Mouse (Mus musculus) forebrain, embryonic 16.5 days (tissue): Measurements from ENCODE around the gene 9430015G10Rik. TPM values are rescaled to one million over a fixed set of nuclear protein-coding genes. Genes with fewer than 3 reads are reported as not detected.
A peak's percentile ranks its signal among the peaks of the same experiment; 100 is the strongest.

ENCODE experiments used
- ATAC-seq: fragments of 200-750 bp; cut with Nextera tagmentation; 2 replicates; pipeline ENCODE4 v1.8.0; 2017; ENCODE audit warnings: mild to moderate bottlenecking, moderate library complexity
- H3K27ac ChIP-seq: fragments of 300-500 bp; sonication (generic); 2 replicates; pipeline ENCODE4 v1.5.1; 2014; ENCODE audit warnings: low read length, control low read depth
- H3K27me3 ChIP-seq: fragments of 300-500 bp; sonication (generic); replicated peaks from 2 replicates; pipeline ENCODE4 v1.6.1; 2014; ENCODE audit warnings: low read length; ENCODE audit not compliant: control insufficient read depth, insufficient read depth
- H3K36me3 ChIP-seq: fragments of 300-500 bp; sonication (generic); 2 replicates; pipeline ENCODE4 v1.6.1; 2014; ENCODE audit not compliant: control insufficient read depth, insufficient read depth
- H3K4me1 ChIP-seq: fragments of 300-500 bp; sonication (generic); replicated peaks from 2 replicates; pipeline ENCODE4 v1.6.1; 2014; ENCODE audit warnings: low read length; ENCODE audit not compliant: control insufficient read depth, insufficient read depth
- H3K4me2 ChIP-seq: fragments of 300-500 bp; sonication (generic); 2 replicates; pipeline ENCODE4 v1.6.1; 2014; ENCODE audit warnings: mild to moderate bottlenecking, low read length, control low read depth
- H3K4me3 ChIP-seq: fragments of 300-500 bp; sonication (generic); replicated peaks from 2 replicates; pipeline ENCODE4 v1.5.1; 2014; ENCODE audit warnings: mild to moderate bottlenecking, low read length, control low read depth
- H3K9ac ChIP-seq: fragments of 300-500 bp; sonication (generic); replicated peaks from 2 replicates; pipeline ENCODE4 v1.6.1; 2014; ENCODE audit warnings: low read depth, low read length, control low read depth
- H3K9me3 ChIP-seq: fragments of 300-500 bp; sonication (generic); 2 replicates; pipeline ENCODE4 v1.6.1; 2016; ENCODE audit warnings: low read length; ENCODE audit not compliant: control insufficient read depth
- WGBS: fragments of 180-500 bp; shearing (Covaris S2); extraction: QIAGEN DNeasy Blood & Tissue Kit; methylation state at CpG from one replicate; pipeline ENCODE4 v1.1.7; 2014; 5-methylcytosine and 5-hydroxymethylcytosine counted together
- polyA plus RNA-seq: library from polyadenylated mRNA; unstranded; fragments of >200 nt; fragmentation: Nextera tagmentation; extraction: Ambion mirVana; gene quantifications from 2 replicates; pipeline ENCODE4 v1.2.1, GENCODE M21; 2015

9430015G10Rik gene
- polyA plus RNA-seq, 1 experiment from 2014 or later = 45.8 TPM

GRCm38 (mm10) chr4:156076911-156077382, 32.8 kb upstream of the 9430015G10Rik start:
- Histone ChIP-seq H3K36me3 (no peaks in the 10 kb centered on the region), H3K4me2 (peak overlapping the region; percentile 68), H3K4me3 (peak overlapping the region; percentile 43), H3K27me3 (peaks cover 14% of the 10 kb centered on the region), H3K9ac (no peak overlapping the region), H3K9me3 (no peaks in the 10 kb centered on the region), H3K27ac (no peak overlapping the region), H3K4me1 (peaks cover 10% of the 10 kb centered on the region)
- WGBS = 12% methylated on average over 8 of the region's 8 CpGs
- ATAC-seq = no peak

GRCm38 (mm10) chr4:156077499-156078301, 32.1 kb upstream of the 9430015G10Rik start:
- Histone ChIP-seq H3K4me1 (peaks cover 10% of the 10 kb centered on the region), H3K9ac (peak overlapping the region; percentile 44), H3K27ac (no peak overlapping the region), H3K4me3 (peak overlapping the region; percentile 43), H3K9me3 (no peaks in the 10 kb centered on the region), H3K4me2 (peak overlapping the region; percentile 68), H3K36me3 (no peaks in the 10 kb centered on the region), H3K27me3 (peaks cover 14% of the 10 kb centered on the region)
- under 1% methylated on average over 58 of the region's 58 CpGs for WGBS
- ATAC-seq = no peak

- Histone ChIP-seq H3K9ac (no peak overlapping the region), H3K4me2 (no peak overlapping the region), H3K4me3 (no peak overlapping the region), H3K9me3 (no peaks in the 10 kb centered on the region), H3K4me1 (peaks cover 4% of the 10 kb centered on the region), H3K36me3 (no peaks in the 10 kb centered on the region), H3K27ac (no peak overlapping the region), H3K27me3 (peaks cover 3% of the 10 kb centered on the region)
- no peak for ATAC-seq
- WGBS = 66% methylated on average over 4 of the region's 4 CpGs
Observed at GRCm38 (mm10) chr4:156082621-156083234, 27.1 kb upstream of the 9430015G10Rik start.

- WGBS = 64% methylated on average over 5 of the region's 5 CpGs
- ATAC-seq = no peak
- H3K9ac ChIP-seq = no peak overlapping the region
- H3K27ac ChIP-seq = no peak overlapping the region
- no peaks in the 10 kb centered on the region for H3K9me3 ChIP-seq
- H3K4me1 ChIP-seq = no peaks in the 10 kb centered on the region
- no peak overlapping the region for H3K4me2 ChIP-seq
- H3K4me3 ChIP-seq = no peak overlapping the region
- no peaks in the 10 kb centered on the region for H3K36me3 ChIP-seq
- no peaks in the 10 kb centered on the region for H3K27me3 ChIP-seq
Observed at GRCm38 (mm10) chr4:156083348-156083747, 26.4 kb upstream of the 9430015G10Rik start.

DNA sequence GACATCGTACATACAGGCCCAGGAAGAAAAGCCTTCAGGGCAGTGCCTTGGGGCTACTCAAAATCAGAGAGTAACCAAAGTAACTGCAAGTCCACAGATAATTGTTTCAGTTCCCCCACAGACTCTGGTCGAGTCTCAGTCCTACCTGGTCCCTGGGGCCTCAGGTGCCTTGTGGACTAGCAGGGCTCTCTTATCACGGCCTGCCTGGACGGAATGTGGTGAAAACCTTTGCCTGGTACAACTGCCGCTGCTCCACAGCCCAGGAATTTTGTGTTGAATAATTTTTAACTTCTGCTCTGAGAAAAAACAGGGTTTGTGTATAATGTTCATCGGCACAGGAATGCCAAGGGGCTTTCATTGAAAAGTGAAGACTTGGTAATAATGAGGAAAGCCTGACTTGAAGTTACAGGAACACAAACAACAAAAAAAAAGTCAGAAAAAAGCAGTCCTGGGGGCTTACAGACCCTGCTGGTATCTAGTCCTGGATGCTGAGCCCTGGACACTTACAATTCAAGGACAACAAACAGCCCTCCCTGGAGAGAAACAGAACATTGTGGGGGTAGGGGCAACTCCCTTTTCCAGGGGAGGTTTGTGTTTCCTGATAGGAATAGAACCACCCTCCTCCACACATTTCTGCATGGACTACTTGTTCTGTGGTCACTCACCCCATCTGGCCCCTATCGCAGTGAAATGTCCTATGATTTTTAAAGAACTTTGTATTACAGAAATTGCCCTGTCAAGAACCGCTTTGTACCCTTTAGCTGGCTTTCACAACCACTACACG, 25.5 kb upstream of the 9430015G10Rik start:
- Histone ChIP-seq H3K27me3 (no peaks in the 10 kb centered on the region), H3K36me3 (no peaks in the 10 kb centered on the region), H3K4me1 (no peaks in the 10 kb centered on the region), H3K4me3 (no peak overlapping the region), H3K9me3 (no peaks in the 10 kb centered on the region), H3K4me2 (no peak overlapping the region), H3K9ac (no peak overlapping the region), H3K27ac (no peak overlapping the region)
- WGBS = 82% methylated on average over 9 of the region's 9 CpGs
- ATAC-seq = no peak

GRCm38 (mm10) chr4:156085256-156085655, 24.5 kb upstream of the 9430015G10Rik start:
- WGBS = 86% methylated on average over 8 of the region's 8 CpGs
- no peaks in the 10 kb centered on the region for H3K9me3 ChIP-seq
- no peak overlapping the region for H3K4me3 ChIP-seq

DNA sequence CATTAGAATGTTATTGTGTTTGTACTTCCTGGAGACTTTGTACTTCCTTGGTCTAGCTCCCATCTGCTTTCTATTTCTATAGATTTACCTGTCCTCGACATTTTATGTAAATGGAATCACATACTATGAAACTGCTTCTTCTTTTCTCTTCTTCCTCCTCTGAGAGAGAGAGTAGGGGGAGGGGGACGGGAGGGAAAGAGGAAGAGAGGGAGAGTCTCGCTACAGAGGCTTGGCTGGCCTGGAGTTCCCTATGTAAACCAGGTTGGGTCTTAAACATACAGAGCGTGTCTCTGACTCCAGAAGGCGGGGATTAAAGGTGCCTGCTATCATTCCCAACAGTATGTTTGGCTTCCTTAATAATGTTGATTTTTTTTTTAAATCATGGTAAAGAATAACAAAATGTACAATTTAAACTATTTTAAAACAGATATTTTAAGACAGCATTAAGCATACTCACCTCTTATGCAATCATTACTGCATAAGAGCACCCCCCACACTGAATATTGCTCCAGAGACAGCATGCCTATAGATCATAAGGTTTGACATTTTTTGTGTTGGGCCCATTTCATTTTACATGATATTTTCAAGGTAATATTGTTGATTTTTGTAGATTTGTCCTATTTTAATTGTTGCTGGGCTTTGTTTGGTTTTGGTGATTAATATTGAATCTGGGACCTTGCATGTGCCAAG, 22.2 kb upstream of the 9430015G10Rik start:
- Histone ChIP-seq H3K4me2 (no peak overlapping the region), H3K4me1 (no peaks in the 10 kb centered on the region), H3K36me3 (no peaks in the 10 kb centered on the region), H3K4me3 (no peak overlapping the region), H3K27ac (no peak overlapping the region), H3K27me3 (no peaks in the 10 kb centered on the region), H3K9ac (no peak overlapping the region), H3K9me3 (no peaks in the 10 kb centered on the region)
- WGBS = 45% methylated on average over 5 of the region's 5 CpGs
- ATAC-seq = no peak

More at GRCm38 (mm10) chr4:156085256-156085655, 24.5 kb upstream of the 9430015G10Rik start:
- Histone ChIP-seq H3K36me3 (no peaks in the 10 kb centered on the region), H3K4me2 (no peak overlapping the region), H3K9ac (no peak overlapping the region), H3K4me1 (no peaks in the 10 kb centered on the region), H3K27me3 (no peaks in the 10 kb centered on the region), H3K27ac (no peak overlapping the region)
- no peak for ATAC-seq

GRCm38 (mm10) chr4:156091236-156091635, 18.5 kb upstream of the 9430015G10Rik start:
- Histone ChIP-seq H3K27me3 (no peaks in the 10 kb centered on the region), H3K4me3 (no peak overlapping the region), H3K36me3 (no peaks in the 10 kb centered on the region), H3K4me1 (no peaks in the 10 kb centered on the region), H3K27ac (no peak overlapping the region), H3K9ac (no peak overlapping the region), H3K4me2 (no peak overlapping the region), H3K9me3 (no peaks in the 10 kb centered on the region)
- WGBS = 64% methylated on average over 1 of the region's 1 CpGs
- ATAC-seq = no peak
